Mouse (Mus musculus): ENCODE results near the gene Dnajb5.

Gene Dnajb5

GRCm38 (mm10) chr4:42943341-42943740 is 6.3 kb upstream of the Dnajb5 start:
- no peak for DNase-seq (ENCODE audit: low read depth, low spot score)

- DNase-seq (ENCODE audit: low read depth, low spot score): no peak
Measured at GRCm38 (mm10) chr4:42944185-42944584, 5.4 kb upstream of the Dnajb5 start.

GRCm38 (mm10) chr4:42945043-42945442 is 4.6 kb upstream of the Dnajb5 start:
- DNase-seq (ENCODE audit: low read depth, low spot score): peak; percentile 33

GRCm38 (mm10) chr4:42945445-42945844 is 4.2 kb upstream of the Dnajb5 start:
- DNase-seq (ENCODE audit: low read depth, low spot score): no peak

- peak; percentile 67 for DNase-seq (ENCODE audit: low read depth, low spot score)
Measured at GRCm38 (mm10) chr4:42945952-42946351, 3.7 kb upstream of the Dnajb5 start.

- peak; percentile 30 for DNase-seq (ENCODE audit: low read depth, low spot score)
Measured at GRCm38 (mm10) chr4:42946733-42947290, 2.8 kb upstream of the Dnajb5 start.

- no peak for DNase-seq (ENCODE audit: low read depth, low spot score)
Measured at GRCm38 (mm10) chr4:42948527-42948926, 1.1 kb upstream of the Dnajb5 start.

- DNase-seq (ENCODE audit: low read depth, low spot score): no peak
Measured at GRCm38 (mm10) chr4:42949051-42949675, 451 bp upstream of the Dnajb5 start.

- peak; percentile 96 for DNase-seq (ENCODE audit: low read depth, low spot score)
Measured at GRCm38 (mm10) chr4:42950065-42950558, 498 bp downstream of the Dnajb5 start.

GRCm38 (mm10) chr4:42951206-42952195 is 1.9 kb downstream of the Dnajb5 start:
- no peak for DNase-seq (ENCODE audit: low read depth, low spot score)

GRCm38 (mm10) chr4:42952563-42952962 is 2.9 kb downstream of the Dnajb5 start:
- DNase-seq (ENCODE audit: low read depth, low spot score): no peak

- DNase-seq (ENCODE audit: low read depth, low spot score): no peak
Measured at GRCm38 (mm10) chr4:42953435-42954094, 4.0 kb downstream of the Dnajb5 start.

GRCm38 (mm10) chr4:42954297-42954696 is 4.7 kb downstream of the Dnajb5 start:
- peak; percentile 65 for DNase-seq (ENCODE audit: low read depth, low spot score)

GRCm38 (mm10) chr4:42955200-42955599 is 5.6 kb downstream of the Dnajb5 start:
- no peak for DNase-seq (ENCODE audit: low read depth, low spot score)

GRCm38 (mm10) chr4:42956581-42956980 is 7.0 kb downstream of the Dnajb5 start:
- DNase-seq (ENCODE audit: low read depth, low spot score): no peak

- DNase-seq (ENCODE audit: low read depth, low spot score): no peak
Measured at GRCm38 (mm10) chr4:42957306-42957705, 7.7 kb downstream of the Dnajb5 start.

GRCm38 (mm10) chr4:42957979-42958378 is 8.4 kb downstream of the Dnajb5 start:
- DNase-seq (ENCODE audit: low read depth, low spot score): no peak

- DNase-seq (ENCODE audit: low read depth, low spot score): no peak
Measured at GRCm38 (mm10) chr4:42958942-42959341, 9.3 kb downstream of the Dnajb5 start.

GRCm38 (mm10) chr4:42959382-42959781 is 9.8 kb downstream of the Dnajb5 start:
- no peak for DNase-seq (ENCODE audit: low read depth, low spot score)

GRCm38 (mm10) chr4:42961592-42961991 is 12.0 kb downstream of the Dnajb5 start:
- peak; percentile 83 for DNase-seq (ENCODE audit: low read depth, low spot score)

- DNase-seq (ENCODE audit: low read depth, low spot score): no peak
Measured at GRCm38 (mm10) chr4:42963480-42963879, 13.9 kb downstream of the Dnajb5 start.
